Mouse (Mus musculus): Measurements from ENCODE around the gene Luc7l3. TPM values are rescaled to one million over a fixed set of nuclear protein-coding genes. Genes with fewer than 3 reads are reported as not detected.

Luc7l3 gene
- polyA plus RNA-seq, 1 experiment from 2014 or later: 79.4 TPM

DNA sequence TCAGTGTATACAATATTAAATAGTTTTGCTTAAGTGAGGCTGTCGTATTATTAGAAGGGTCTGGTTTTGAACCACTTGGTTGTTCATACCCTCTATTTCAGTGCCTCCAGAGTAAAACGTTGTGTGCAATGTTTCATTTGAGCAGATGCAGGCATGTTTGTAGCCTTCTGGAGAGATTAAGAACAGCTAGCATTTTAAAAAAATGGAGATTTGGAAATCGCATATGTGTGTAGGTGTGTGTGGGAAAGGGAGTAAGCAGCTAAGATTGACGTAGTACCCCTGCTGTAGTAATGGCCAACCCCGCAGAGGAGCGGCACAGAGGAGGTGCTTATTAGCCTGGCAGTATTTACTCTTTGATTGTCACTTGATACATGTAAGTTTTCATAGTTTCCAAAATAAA is 10.9 kb upstream of the Luc7l3 start:
- no peak overlapping the region for H3K27ac ChIP-seq (ENCODE audit: low read length)
- no peak overlapping the region for H3K4me3 ChIP-seq (ENCODE audit: low read depth, low read length)
- H3K27me3 ChIP-seq (replicated peaks; ENCODE audit: insufficient read depth, low read length): no peaks in the 10 kb centered on the region
- H3K9ac ChIP-seq (replicated peaks; ENCODE audit: low read depth): no peak overlapping the region
- TF ChIP-seq CTCF (IDR thresholded peaks at IDR 0.05) (no peak), EP300 (IDR thresholded peaks at IDR 0.05) (no peak)
- peaks cover 12% of the 10 kb centered on the region for H3K4me1 ChIP-seq (ENCODE audit: insufficient read depth, low read depth, low read length)
- 76% methylated on average over 6 of the region's 6 CpGs for WGBS
- H3K9me3 ChIP-seq (ENCODE audit: low read length): no peaks in the 10 kb centered on the region
- no peak for DNase-seq (ENCODE audit: low spot score)
- peaks cover 11% of the 10 kb centered on the region; the same call in 1 of the 2 replicates for H3K36me3 ChIP-seq (ENCODE audit: insufficient read depth, low read length)
- H3K4me2 ChIP-seq (replicated peaks; ENCODE audit: low read depth, low read length): no peak overlapping the region
- no peak for ATAC-seq

DNA sequence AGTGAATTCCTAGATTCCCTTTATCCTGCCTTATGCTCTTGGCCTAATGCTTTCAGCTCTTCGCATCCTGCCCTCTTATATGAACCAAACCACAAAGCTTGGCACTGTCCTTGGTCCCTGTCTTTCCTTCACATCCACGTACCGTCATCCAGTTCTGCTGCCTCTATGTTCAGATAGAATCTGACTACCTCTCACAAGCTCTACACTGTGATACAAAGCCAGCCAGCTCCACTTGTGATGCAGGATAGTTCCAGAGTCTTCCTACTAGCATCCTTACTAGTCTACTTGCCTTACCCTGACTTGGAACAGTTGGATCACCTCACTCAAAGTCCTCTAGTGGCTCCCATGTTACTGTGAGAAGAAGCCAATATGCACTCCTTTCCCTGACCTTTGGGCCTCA is 8.4 kb upstream of the Luc7l3 start:
- H3K27ac ChIP-seq (ENCODE audit: low read length): 0 out of 2 replicates have a peak overlapping the region, but pooled peaks have one; percentile 20
- peaks cover 12% of the 10 kb centered on the region for H3K4me1 ChIP-seq (ENCODE audit: insufficient read depth, low read depth, low read length)
- no peaks in the 10 kb centered on the region for H3K27me3 ChIP-seq (replicated peaks; ENCODE audit: insufficient read depth, low read length)
- H3K4me2 ChIP-seq (replicated peaks; ENCODE audit: low read depth, low read length): no peak overlapping the region
- no peak overlapping the region for H3K9ac ChIP-seq (replicated peaks; ENCODE audit: low read depth)
- H3K4me3 ChIP-seq (ENCODE audit: low read depth, low read length): no peak overlapping the region
- no peaks in the 10 kb centered on the region for H3K9me3 ChIP-seq (ENCODE audit: low read length)
- 83% methylated on average over 3 of the region's 3 CpGs for WGBS
- TF ChIP-seq CTCF (IDR thresholded peaks at IDR 0.05) (no peak), EP300 (IDR thresholded peaks at IDR 0.05) (no peak)
- H3K36me3 ChIP-seq (ENCODE audit: insufficient read depth, low read length): peaks cover 6% of the 10 kb centered on the region; the same call in 1 of the 2 replicates
- no peak for DNase-seq (ENCODE audit: low spot score)
- ATAC-seq: no peak

DNA sequence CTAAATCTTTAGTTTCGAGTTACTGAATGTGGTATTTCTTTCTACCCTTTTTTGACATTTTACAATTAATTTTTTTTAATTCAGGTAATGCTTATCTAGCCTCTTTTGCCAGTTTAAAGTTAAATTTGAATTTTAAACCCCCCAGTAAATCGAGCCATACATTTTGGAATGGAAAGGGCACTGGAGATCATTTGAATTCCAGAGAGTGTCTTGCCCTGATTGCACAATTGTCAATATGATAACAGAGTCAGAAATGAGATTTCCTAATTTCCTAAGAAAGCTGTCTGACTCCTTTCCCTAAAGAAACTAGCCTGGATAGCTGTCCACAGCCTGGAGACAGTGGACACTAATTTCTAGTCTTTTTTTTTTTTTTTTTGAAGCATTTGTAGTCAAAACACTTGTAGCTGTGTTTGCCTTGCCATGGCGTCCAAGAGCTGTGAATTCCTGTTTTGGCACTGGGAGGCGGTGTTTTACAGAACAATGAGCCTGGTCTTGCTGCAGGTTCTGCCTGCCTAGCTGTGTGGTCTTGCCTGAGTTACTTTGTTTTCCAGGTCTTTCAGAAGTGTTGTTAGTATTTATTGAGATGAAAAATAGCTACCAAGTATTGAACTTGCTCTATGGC is 7.6 kb upstream of the Luc7l3 start:
- H3K27me3 ChIP-seq (replicated peaks; ENCODE audit: insufficient read depth, low read length): no peaks in the 10 kb centered on the region
- peak; percentile 91 for DNase-seq (ENCODE audit: low spot score)
- H3K4me3 ChIP-seq (ENCODE audit: low read depth, low read length): 0 out of 2 replicates have a peak overlapping the region, but pooled peaks have one; percentile 78
- no peak overlapping the region for H3K9ac ChIP-seq (replicated peaks; ENCODE audit: low read depth)
- peaks cover 12% of the 10 kb centered on the region for H3K4me1 ChIP-seq (ENCODE audit: insufficient read depth, low read depth, low read length)
- TF ChIP-seq CTCF (IDR thresholded peaks at IDR 0.05) (peak; percentile 74), EP300 (IDR thresholded peaks at IDR 0.05) (peak; percentile 33)
- peak overlapping the region; percentile 72; the same call in 1 of the 2 replicates for H3K4me2 ChIP-seq (replicated peaks; ENCODE audit: low read depth, low read length)
- 32% methylated on average over 4 of the region's 4 CpGs for WGBS
- peaks cover 2% of the 10 kb centered on the region; the same call in 1 of the 2 replicates for H3K36me3 ChIP-seq (ENCODE audit: insufficient read depth, low read length)
- no peaks in the 10 kb centered on the region for H3K9me3 ChIP-seq (ENCODE audit: low read length)
- H3K27ac ChIP-seq (ENCODE audit: low read length): 0 out of 2 replicates have a peak overlapping the region, but pooled peaks have one; percentile 99
- no peak for ATAC-seq

DNA sequence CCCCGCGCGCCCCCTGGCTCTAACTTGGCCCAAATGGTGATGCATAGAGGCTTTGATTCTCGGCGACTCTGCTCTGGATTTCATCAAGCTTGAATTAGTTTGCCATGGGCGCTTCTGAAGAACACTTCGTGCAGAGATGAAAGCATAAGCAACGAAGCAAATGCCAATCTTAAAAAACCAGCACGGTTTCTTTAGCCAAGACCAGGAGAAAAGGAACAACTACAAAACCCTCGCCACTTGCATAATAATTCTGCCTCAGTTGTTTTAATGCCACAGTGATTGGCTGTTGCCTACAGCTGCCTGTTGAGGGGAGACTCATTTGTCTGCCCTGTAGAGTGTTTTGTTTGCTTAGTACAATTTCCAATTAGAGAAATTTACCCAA is 6.8 kb upstream of the Luc7l3 start:
- no peaks in the 10 kb centered on the region for H3K36me3 ChIP-seq (ENCODE audit: insufficient read depth, low read length)
- H3K27ac ChIP-seq (ENCODE audit: low read length): peak overlapping the region; percentile 99
- peak overlapping the region; percentile 96 for H3K9ac ChIP-seq (replicated peaks; ENCODE audit: low read depth)
- H3K4me3 ChIP-seq (ENCODE audit: low read depth, low read length): peak overlapping the region; percentile 78
- ATAC-seq (no peak), DNase-seq (ENCODE audit: low spot score) (no peak)
- no peaks in the 10 kb centered on the region for H3K27me3 ChIP-seq (replicated peaks; ENCODE audit: insufficient read depth, low read length)
- H3K9me3 ChIP-seq (ENCODE audit: low read length): no peaks in the 10 kb centered on the region
- TF ChIP-seq CTCF (IDR thresholded peaks at IDR 0.05): no peak
- no peak for TF ChIP-seq EP300 (IDR thresholded peaks at IDR 0.05)
- H3K4me2 ChIP-seq (replicated peaks; ENCODE audit: low read depth, low read length): peak overlapping the region; percentile 72
- H3K4me1 ChIP-seq (ENCODE audit: insufficient read depth, low read depth, low read length): peaks cover 12% of the 10 kb centered on the region
- WGBS: 2% methylated on average over 10 of the region's 10 CpGs

DNA sequence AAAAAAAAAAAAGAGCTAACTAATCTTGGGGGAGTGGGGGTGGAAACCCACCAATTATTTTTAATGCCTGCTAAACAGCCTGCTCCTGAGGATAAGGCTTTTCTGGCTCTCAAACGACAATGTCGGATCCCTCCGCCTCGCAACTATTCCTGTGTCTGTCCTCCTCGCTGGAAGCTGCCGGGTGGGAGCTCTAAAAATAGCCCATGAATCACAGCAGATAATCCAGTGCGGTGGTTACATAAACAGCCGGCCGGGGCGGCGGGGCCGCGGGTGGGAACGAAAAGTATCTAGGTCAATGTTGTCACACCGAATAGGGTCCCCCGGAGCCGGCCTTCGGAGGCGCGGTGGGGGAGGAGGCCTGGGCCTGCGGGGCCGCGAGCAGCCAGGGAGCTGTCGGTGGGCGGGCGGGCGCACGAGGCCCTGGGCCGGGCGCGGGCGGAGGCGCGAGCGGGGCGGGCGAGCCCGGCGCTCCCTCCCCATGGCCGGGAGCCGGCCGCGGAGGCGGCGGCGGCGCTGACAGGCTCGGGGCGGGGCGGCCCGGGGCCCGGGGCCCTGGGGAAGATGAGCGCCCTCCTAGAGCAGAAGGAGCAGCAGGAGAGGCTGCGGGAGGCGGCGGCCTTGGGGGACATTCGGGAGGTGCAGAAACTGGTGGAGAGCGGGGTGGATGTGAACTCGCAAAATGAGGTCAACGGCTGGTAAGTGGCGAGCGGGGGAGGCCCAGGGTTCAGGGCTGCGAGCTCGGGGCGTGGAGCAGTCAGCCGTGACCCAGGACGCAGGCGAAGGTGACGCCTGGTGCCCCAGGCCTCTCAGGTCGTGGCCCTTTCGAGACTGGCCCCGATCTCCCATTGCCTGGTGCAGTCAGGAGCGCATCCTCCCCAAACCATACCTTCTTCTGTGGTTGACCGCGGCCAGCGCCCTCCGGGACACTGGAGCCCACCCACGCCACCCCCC is 6.2 kb upstream of the Luc7l3 start, which contains the start of gene Ankrd40:
TSS of gene Ankrd40 (plus strand) at position 309 of the 951 bp plus-strand sequence.
- TF ChIP-seq CTCF (IDR thresholded peaks at IDR 0.05) (no peak), EP300 (IDR thresholded peaks at IDR 0.05) (peak; percentile 80)
- peak within 1 kb of the TSS; percentile 78 for H3K4me3 ChIP-seq (ENCODE audit: low read depth, low read length)
- peak; percentile 97 for DNase-seq (ENCODE audit: low spot score)
- peak within 1 kb of the TSS; percentile 72 for H3K4me2 ChIP-seq (replicated peaks; ENCODE audit: low read depth, low read length)
- H3K27me3 ChIP-seq (replicated peaks; ENCODE audit: insufficient read depth, low read length): no peaks in the 10 kb centered on the region
- H3K27ac ChIP-seq (ENCODE audit: low read length): peak within 1 kb of the TSS; percentile 99
- WGBS: under 1% methylated on average over 60 of the region's 78 CpGs
- peaks cover 12% of the 10 kb centered on the region for H3K4me1 ChIP-seq (ENCODE audit: insufficient read depth, low read depth, low read length)
- H3K9me3 ChIP-seq (ENCODE audit: low read length): no peaks in the 10 kb centered on the region
- ATAC-seq: peak; percentile 91
- no peaks in the 10 kb centered on the region for H3K36me3 ChIP-seq (ENCODE audit: insufficient read depth, low read length)
- peak within 1 kb of the TSS; percentile 96 for H3K9ac ChIP-seq (replicated peaks; ENCODE audit: low read depth)

DNA sequence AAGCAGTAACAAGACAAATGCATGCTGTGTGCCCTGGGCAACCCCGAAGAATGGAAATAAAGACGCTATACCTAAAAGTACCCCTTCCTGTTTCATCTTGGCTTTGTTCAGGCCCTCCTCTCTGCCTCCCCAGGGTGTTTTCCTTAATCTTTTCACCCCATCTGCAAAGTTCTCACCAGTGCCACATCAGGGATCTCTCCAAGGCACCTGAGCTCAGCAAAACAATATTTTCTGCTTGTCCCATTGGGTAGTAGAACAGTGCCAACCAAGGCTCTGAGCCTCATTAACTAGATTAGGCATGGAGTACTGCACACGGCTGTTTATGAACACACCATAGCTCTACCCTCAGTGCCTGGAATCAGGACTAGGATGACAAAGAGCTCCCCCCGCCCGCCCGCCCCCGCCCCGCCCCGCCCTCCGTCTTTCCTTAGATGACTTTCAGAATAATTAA is 5.2 kb upstream of the Luc7l3 start:
- Histone ChIP-seq H3K27ac (ENCODE audit: low read length) (peak overlapping the region; percentile 99), H3K4me2 (replicated peaks; ENCODE audit: low read depth, low read length) (peak overlapping the region; percentile 72), H3K4me3 (ENCODE audit: low read depth, low read length) (peak overlapping the region; percentile 78), H3K4me1 (ENCODE audit: insufficient read depth, low read depth, low read length) (peaks cover 12% of the 10 kb centered on the region), H3K36me3 (ENCODE audit: insufficient read depth, low read length) (no peaks in the 10 kb centered on the region), H3K9ac (replicated peaks; ENCODE audit: low read depth) (no peak overlapping the region), H3K27me3 (replicated peaks; ENCODE audit: insufficient read depth, low read length) (no peaks in the 10 kb centered on the region), H3K9me3 (ENCODE audit: low read length) (no peaks in the 10 kb centered on the region)
- no peak for TF ChIP-seq EP300 (IDR thresholded peaks at IDR 0.05)
- DNase-seq (ENCODE audit: low spot score) (peak; percentile 61), ATAC-seq (peak; percentile 30)
- WGBS: 5% methylated on average over 10 of the region's 10 CpGs
